Mouse (Mus musculus) layer of hippocampus, postnatal 14 days (tissue): ENCODE measurements around the gene Mlh1. TPM values are rescaled to one million over a fixed set of nuclear protein-coding genes. Genes with fewer than 3 reads are reported as not detected.

ENCODE experiments used
- DNase-seq, 2 experiments: peaks; one replicate each; pipeline ENCODE4 v3.0.0; 2021 to 2022; ENCODE audit warnings: low spot score in 2 of 2, mixed read lengths in 1 of 2
- long read RNA-seq, 2 experiments: library from polyadenylated mRNA; stranded (forward); transcript quantifications; one replicate each; pipeline ENCODE4 v2.0.0; 2021
- total RNA-seq, 2 experiments: library from RNA; stranded (reverse); gene quantifications; 2 replicates each; pipeline ENCODE4 v1.2.3; 2021

Mlh1 gene
- total RNA-seq, result 10 to 100 TPM; 19.3 to 21.9 TPM
- long read RNA-seq, experiment 1, transcript Mlh1-201 (19 exons, 2,754 nt), result major isoform, 6 of 13 reads
- long read RNA-seq, experiment 1, partial matches to known transcripts, result 2 of 13 reads
- long read RNA-seq, experiment 1, other reads (novel, unspliced or antisense), result 5 of 13 reads
- long read RNA-seq, experiment 2, transcript Mlh1-201 (19 exons, 2,754 nt), result major isoform, 13 of 23 reads
- long read RNA-seq, experiment 2, partial matches to known transcripts, result 2 of 23 reads
- long read RNA-seq, experiment 2, other reads (novel, unspliced or antisense), result 8 of 23 reads

DNA sequence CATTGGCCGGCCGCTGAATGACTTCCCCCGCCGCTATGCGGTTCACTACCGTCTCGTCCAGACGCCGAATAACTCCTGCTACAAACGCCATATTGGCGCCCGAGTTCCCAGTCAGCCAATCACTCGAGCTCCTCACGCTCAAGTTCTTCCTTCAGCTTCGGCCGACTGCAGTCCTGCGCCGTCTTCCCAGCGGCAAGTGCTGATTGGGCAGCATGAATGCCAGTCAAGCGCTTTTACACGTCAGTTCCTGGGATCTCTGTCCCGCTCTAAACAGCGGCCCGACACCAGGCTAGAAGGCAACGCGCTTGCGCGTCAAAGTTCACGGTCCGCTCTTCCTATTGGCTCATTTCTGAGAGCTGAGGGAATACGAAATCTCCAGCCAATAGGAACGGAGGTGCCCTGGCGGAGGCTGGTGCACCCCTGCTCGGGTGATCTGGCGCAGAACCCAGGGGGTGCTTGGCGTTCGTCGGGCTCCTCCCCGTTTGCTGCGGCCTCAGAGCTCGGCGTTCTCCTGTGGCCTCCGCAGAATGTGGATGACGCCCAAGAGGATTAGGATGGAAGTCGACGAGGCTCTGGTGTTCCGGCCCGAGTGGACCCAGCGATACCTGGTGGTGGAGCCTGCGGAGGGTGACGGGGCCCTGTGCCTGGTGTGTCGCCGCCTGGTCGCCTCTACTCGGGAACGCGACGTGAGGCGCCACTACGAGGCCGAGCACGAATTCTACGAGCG lies at the start of gene Mlh1, which contains the start of gene Epm2aip1:
Gene Mlh1, minus strand, starts transcription at position 358 of the 727 bp plus-strand sequence.
Gene Epm2aip1, plus strand, starts transcription at position 496 of the 727 bp plus-strand sequence.
- peak; percentile 98 to 99 for DNase-seq

DNA sequence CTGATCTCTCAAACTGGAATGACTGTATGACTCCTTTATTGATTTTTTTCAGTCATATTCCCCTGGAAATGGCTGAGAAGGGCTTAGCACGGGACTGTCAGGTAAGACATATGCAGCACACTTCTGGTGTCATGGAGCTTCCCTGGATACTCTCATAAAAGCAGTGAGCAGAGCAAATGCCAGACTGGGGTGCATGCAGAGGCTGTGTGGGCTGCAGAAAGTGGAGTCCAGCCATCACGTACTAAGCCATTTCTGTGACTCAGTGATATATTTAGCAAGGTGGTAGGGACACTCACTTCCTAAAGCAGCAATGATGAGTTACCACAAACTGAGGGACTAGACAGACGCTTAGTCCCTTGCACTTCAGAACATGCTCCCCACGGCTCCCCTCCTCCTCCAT lies 49.3 kb upstream of the Mlh1 start:
- DNase-seq, result no peak

DNA sequence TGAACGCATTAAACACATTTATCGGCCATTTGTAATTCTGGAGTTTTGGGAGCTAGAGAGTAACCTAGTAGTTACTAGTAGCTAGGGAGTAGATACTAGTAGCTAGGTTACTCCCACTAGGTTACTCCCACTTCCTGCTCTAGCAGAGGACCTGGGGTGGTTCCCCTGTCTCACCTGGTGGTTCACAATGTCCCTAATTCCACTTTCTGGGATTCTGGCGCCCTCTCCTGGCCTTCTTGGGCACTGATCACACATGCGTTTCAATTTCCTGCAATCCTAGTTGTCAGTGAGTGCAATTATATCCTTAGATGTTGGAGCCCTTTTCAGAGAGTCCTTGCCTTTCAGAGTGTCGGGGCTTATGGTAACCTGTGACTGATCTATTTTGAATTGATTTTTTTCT lies 42.6 kb upstream of the Mlh1 start:
- DNase-seq, result peak; percentile 58 to 71

DNA sequence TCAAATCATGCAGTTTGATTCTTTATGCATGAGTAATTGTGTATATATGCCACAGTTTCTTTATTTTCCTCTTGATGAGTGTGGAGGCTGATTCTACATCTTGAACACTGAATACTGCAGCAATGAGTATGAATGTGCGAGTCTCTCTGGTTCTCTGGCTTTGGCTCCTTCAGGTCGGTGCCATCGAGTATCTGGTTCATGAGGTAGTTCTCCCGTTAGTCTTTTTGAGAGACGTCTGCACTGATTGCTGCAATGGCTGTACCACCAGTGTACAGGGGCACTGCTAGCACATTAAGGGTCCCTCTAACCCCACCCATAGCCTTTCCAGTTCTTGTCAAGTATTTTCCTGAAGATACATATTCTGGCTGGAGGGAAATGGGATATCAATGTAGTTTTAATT lies 42.2 kb upstream of the Mlh1 start:
- no peak for DNase-seq

DNA sequence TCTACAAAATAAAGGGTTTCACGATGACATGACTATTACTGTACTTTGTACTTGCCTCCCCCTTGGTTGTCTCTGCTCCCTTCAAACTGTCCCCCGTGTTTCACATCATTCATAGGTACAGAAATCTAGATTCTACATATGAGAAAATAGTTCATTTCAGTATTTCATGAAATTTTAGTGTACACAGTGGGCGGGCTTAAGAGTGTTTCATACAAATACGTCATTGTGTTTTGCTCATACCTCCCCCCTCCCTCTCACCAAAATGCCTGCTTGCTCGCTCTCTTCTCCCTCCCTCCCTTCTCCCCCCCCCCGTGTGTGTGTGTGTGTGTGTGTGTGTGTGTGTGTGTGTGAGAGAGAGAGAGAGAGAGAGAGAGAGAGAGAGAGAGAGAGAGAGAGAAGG lies 41.7 kb upstream of the Mlh1 start:
- DNase-seq, result no peak

DNA sequence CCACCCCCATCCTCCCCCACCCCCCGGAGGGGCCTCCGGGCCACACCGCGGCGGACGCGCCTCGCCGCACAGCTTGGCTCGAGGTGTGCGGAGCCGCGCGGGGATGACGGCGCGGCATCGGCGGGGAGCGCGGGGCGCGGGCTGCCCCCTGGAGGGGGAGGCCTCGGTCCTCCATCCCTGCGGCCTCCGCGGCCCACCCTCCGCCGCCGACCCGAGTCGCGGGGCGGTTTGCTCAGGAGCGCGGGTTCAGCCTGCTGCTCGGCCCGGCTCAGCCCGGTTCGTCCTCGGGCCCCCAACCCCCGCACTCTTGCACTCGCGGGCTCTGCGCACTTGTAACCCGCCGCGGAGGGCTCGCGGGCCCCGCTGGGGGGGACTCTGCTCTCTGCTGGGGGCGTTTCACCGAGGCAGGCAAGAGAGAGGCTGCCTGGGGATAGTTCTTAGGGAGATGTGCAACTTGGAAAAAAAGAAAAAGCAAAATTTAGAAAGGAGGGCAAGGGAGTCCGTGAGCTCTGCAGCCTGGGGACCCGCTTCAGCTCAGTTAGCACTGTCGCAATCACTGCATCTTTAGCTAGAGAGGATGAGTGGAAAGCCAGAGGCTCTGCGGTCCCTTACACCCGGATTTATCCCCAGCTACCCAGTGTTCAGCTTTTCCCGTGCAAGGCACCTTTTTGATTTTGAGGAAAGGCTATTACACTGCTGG lies 41.0 kb upstream of the Mlh1 start:
- DNase-seq, result no peak

DNA sequence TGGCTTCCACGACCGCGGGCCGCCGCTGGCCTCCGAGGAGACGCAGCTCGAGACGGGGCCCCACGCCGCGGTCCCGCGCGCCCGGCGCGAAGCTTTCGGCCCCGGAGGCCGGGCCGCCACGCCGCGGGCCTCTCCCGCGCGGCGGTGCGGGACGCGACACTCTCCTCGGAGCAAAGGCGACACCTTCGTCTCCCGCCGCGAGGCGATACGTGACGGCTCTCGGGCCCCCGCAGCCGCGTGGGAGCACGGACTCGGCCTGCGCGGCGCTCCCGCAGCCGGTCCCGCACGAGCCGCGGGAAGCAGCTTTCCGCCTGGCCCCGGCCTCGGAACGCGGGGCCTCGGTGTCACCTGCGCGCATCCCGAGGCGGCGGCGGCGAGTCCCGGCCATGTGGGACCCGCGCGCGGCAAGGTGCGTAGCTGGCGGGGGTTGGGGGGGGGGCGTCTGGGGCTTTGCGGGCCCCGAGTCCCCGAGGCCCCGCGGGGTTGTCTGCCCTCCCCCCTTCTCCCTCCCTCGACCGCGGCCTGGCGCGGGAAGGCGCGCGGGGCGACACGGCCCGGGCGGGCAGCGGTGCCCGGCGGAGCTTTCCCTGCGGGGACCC lies 40.4 kb upstream of the Mlh1 start:
- DNase-seq, result peak in 1 of 2 experiments; percentile 27

DNA sequence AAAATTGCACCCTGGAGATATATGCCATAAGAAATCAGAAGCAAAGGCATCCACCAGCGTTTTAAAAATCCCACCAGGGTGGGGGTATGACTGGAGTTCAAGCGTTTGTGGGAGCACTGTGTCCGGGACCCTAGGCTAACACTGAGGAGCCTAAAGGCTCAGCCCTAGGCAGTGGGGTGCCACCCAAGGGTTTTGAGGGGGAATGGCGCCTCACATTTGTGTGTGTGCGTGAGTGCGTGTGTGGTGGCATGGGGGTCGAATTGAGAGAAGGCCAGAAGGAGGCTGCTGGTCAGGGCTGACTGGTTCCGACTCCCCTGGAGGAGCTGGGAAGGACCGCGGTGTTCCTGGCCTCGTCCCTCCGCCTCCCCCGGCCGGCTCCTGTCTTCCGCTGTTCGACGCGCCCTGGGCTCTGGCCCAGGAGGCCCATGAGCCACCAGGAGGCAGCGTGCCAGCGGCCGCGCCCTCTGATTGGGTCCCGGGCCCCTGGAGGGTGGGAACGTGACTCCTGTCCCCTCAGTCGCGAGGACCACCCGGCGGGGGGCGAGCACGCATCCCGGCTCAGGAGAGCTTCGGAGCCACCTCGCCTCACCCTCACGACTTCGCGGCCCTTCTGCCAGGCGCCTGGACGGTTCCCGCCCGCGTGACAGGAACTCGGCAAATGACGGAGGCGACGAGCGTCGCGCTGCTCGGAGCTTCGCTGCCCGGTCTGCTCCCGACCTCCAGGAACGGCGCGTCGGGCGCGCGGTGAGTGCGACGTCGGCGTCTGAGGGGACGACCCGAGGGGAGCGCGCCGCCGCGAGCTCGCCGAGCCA lies 39.6 kb upstream of the Mlh1 start, which contains the start of gene Trank1:
Gene Trank1, plus strand, starts transcription at position 709 of the 812 bp plus-strand sequence.
- peak in 1 of 2 experiments; percentile 44 for DNase-seq

DNA sequence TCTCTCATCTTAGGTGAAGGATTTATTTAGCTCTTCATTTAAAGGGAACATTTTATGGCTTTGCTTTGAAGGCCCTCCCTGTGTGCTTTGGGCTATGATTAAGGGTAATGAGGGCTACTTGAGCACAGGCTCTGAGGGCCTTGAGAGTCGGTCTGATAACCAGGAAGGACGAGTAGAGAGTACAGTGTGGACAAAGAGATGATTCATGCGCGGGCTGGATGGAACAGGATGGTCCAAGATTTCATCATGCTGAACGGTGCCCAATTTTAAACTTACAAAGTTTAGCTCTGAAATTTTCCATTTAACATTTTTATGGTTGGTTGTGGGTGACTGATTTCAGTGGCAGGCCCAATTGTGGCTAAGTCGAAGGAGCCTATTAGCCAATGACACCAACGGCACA lies 34.6 kb upstream of the Mlh1 start:
- no peak for DNase-seq

DNA sequence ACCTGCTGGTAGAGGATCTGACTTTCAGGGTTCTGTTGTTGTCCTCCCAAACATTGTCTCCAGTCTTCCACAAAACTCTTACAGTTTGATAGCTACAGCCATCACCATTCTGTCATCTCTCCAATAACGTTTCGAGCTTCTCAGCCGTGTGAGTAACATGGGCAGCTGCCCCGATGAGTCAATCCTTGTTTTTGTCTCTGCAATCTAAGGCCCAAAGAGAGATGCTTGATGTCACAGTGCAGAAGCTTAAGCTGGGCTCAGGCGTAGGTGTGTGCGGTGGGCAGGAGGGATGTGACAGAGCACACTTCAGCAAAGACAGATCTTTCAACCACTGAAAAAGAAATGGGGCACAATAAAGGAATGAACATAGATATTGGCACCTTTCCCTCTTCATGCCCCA lies 32.4 kb upstream of the Mlh1 start:
- DNase-seq, result no peak

DNA sequence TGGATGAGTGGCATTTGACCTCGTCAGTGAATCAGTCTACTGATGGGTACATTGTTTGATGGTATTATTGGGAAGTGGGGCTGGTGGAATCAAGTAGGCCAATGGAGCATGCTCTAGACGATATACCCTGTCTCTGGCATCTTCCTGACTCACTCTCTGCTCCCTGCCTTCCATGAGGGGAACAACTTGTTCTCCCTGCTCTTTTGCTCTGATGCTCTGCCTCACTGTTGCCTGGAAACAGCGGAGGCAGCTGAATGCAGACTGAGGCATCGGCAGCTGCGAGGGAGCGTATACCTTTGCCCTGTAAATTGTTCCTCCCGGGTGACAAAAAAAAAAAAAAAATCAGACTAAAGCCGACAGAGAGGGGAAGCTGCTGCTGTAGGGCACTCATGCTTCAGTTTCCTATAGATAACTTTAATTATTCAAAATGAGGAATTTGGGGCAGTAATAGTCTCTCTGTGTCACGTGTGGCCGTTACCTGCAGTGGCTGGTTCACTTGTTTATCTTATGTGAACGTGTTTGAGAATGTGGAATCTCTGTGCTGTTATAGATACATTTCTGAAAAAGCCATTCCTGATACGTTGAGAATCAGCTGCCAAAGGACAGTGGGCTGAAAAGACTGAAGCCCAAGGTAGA lies 30.7 kb upstream of the Mlh1 start:
- no peak for DNase-seq

DNA sequence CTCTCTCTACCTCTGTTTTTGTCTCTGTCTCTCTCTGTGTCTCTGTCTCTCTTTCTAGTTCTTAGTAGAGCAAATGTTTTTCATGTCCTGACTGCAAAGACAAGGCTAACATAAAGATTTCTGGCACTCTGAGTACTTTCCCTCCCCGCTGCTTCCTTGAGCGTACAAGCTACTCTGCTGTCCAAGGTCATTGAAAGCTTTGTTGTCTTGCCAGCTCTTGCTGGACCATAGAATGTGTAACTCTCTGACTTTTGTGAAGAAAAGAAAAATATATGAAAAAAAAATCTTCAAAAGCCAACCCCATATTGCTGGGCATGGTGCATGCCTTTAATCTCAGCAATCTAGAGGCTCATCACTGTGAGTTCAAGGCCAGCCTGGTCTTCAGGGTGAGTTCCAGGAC lies 27.0 kb upstream of the Mlh1 start:
- no peak for DNase-seq

DNA sequence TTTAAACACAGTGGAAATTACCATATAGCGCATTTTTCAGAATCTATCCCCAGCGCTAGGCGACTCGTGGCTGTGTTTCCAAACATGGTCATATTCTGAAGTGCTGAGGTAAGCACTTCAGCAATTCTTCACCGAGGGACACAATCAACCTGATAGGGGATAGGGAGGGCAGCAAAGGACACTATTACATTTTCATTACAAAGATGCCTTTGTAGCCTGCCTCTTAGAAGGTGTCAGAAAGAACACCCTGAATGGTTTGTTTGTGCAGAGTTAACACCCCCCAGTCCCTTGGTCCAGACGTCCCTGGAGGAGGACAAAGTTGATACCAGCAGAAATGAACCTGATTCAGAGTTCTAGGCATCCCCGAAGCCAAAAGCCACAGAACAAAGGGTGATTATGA lies 24.8 kb upstream of the Mlh1 start:
- DNase-seq, result no peak

DNA sequence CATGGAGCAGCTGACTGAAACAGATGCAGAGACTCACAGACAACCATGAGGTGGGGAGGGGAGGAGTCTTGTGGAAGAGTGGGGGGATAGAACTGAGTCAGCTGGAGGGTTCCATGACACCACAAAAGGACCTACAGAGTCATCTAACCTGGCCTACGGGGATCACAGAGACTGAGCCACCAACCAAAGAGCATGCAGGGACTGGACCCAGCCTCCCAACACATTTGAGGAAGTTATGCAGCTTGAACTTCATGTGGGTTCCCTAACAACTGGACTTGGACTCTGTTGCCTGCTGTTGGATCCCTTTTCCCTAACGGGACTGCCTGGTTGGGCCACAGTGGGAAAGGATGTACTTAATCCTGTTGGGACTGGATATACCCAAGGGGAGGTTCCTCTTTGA lies 23.7 kb upstream of the Mlh1 start:
- DNase-seq, result no peak

DNA sequence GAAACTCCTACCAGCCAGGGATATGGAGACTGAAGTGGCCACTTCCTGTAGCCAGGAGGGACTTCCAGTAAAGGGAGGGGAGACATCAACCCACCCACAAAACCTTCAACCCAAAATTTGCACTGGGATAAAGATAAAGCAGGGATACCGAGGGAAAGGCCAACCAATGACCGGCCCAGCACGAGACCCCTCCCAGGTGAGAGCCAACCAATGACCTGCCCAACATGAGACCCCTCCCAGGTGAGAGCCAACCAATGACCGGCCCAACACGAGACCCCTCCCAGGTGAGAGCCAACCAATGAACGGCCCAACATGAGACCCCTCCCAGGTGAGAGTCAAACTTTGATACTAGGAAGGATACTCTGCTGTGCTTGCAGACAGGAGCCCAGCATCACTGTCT lies 23.3 kb upstream of the Mlh1 start:
- no peak for DNase-seq

DNA sequence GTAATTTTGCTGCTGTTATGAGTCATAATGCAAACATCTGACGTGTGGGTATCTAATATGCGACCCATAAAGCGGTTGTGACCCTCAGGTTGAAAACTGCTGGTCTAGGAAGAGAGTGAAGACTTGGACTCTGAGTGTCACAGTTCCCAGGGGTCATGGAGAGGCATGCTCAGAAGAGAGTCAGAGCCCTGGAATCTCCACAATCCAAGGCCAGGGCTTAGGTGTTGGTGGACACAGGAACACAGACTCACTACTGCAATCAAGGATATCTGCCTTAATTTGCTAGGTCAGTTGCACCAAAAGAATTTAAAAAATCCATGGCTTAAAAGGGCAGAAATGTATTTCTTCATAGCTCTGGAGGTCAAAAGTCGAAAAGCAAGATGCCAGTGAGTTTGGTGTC lies 21.6 kb upstream of the Mlh1 start:
- DNase-seq, result no peak

DNA sequence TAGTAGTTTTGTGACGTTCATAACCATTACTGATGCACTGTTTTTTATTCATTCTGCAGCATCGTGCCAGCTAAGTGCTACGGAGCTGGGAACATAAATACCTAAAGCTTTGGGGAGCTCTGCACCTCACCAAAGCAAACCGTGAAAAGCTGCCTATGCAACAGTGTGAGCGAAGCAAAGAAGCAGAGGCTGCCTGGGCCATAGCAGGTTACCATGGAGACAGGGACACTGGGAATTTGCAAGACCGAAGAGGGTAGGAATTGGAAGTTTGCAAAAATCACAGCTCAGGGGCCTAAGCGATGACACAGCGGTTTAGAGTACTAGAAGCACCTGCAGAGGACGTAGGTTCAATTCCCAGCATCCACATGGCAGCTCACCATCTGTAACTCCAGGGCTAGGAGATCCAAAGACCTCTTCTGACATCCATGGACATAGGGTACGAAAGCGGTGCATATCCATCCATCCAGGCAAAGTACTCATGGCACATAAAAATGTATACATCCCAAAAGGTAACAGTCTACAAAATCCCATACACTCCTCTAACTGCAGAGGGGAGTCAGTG lies 19.0 kb upstream of the Mlh1 start:
- DNase-seq, result no peak

DNA sequence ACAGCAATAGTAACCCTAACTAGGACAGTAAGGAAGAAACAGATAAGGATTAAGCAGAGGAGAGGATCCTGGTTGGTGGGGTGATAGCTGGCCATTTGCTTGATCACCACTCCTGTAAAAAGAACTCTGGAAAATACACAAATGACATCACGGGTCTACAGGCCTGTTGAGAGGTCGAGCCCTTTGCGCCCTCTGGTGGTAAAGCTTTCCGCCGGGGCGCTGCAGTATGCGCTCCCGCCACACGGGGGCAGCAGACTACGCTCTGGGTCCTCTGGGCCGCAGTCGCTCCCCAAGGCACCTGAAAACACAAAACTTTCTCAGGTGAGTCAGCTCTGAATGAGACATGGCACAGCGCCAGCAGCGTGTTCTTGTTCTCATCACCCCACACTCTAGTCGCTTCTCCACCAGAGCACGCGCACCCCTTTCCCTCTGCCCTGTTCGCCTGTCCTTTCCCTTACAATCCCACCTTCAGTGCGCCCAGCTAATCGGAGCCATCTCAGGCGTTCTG lies 18.3 kb upstream of the Mlh1 start:
- peak; percentile 92 to 93 for DNase-seq

DNA sequence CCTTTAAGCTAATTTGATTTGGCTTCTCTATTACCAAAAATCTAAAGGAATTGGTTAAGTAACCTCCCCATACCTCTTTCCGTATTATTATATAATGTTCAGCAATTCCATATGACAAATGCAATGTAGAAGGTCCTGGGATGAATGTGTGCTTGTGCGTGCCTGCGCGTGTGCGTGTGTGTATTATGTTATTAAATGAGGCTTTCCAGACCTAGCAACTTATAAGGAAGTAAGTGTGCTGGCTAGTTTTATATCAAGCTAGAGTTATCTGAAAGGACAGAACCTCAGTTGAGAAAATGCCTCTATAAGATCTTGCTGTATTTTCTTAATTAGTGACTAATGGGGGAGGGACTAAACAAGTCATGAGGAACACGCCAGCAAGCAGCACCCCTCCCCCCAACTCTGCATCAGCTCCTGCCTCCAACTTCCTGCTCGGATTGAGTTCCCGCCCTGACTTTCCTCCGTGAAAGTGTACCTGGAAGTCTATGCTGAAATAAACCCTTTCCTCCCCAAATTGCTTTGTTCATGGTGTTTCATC lies 17.8 kb upstream of the Mlh1 start:
- no peak for DNase-seq
